Mouse (Mus musculus) brain, embryonic 14.5 days (tissue): ENCODE results near the gene Mbd5.

ENCODE experiments used
- CTCF ChIP-seq: fragments of 200-500 bp; IDR thresholded peaks from 2 replicates; pipeline ENCODE4 v1.5.1; 2012; ENCODE audit warnings: inconsistent platforms, mild to moderate bottlenecking, moderate library complexity, borderline replicate concordance; ENCODE audit not compliant: insufficient read depth, insufficient read length; ENCODE audit errors: extremely low read depth
- POLR2A ChIP-seq: fragments of 200-500 bp; IDR thresholded peaks from 2 replicates; pipeline ENCODE4 v1.6.1; 2012; ENCODE audit warnings: mild to moderate bottlenecking, inconsistent platforms, borderline replicate concordance; ENCODE audit not compliant: poor library complexity, insufficient read depth, insufficient read length, severe bottlenecking; ENCODE audit errors: extremely low read depth

GRCm38 (mm10) chr2:49333594-49333993 is 384.3 kb downstream of the Mbd5 start:
- no peak for TF ChIP-seq CTCF
- TF ChIP-seq POLR2A, result no peak
